Mouse (Mus musculus) embryo, embryonic 11.5 days (tissue): ENCODE measurements around the gene Ccdc110.

ENCODE experiments used
- DNase-seq: peaks from one replicate; pipeline ENCODE4 v3.0.0-alpha.2; 2012; ENCODE audit warnings: low read depth, low spot score

The Ccdc110 gene

GRCm38 (mm10) chr8:45975837-45976468 lies 41.5 kb downstream of the Ccdc110 start:
- DNase-seq: no peak

DNA sequence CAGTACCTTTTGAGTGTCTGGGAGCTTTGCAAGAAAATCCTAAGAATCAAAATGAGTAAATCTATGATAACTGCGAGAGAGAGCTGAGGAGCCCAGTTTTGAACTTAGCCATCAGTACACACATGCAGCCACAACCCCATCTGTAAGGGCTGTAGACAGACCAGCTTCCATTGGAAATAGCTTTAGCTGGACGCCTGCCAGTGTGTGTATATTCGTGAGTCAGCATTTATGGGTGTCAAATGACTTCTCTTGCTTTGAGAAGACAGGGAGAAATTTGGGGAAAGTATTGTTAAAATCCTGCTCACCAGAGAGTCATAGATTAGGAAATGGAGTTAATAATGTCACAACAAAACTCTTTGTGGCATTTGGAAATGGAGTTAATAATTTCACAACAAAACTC lies 52.2 kb downstream of the Ccdc110 start:
- no peak for DNase-seq

- no peak for DNase-seq
Observed at GRCm38 (mm10) chr8:45988189-45988588, 53.8 kb downstream of the Ccdc110 start.

DNA sequence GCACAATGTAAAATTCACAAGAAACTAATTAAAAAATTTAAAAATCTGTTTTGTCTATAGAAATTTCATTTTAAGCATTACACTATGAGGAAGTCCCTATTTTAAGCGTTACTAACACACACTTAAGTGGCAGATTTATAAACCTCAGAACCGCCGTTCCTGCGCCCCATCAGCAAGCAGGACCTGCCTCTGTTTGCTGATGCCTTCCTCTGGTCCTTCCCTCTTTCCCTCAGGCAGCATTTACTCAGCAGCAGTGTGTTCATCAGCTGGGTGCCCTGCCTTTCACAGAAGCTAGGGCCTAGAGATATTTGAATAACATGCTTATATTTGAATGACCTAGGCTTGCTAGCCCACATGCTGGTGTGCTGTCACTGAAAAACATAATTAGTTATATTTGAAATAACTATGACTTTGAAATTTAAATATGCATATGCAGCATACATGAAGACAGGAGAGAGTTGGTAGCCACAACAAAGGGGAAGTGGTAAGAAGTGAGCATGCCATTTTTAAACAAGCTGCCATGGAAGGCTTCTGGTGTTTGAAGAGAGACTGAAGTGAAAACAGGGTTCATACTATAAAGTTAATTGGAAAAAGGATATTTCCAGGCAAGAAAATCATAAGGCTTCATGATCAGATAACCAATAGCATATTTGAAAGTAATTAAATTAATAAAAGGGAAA lies 56.4 kb downstream of the Ccdc110 start:
- DNase-seq: no peak
